Mouse (Mus musculus) stomach, postnatal 0 days (tissue): ENCODE measurements at regions not wholly inside any gene's neighbourhood (a gene's known extent, or its start where the extent isn't known, plus 50 kb on each side); places are given as distances from the start of the nearest gene placed in this dataset.

Experiments
- ATAC-seq: fragments of 200-750 bp; cut with Nextera tagmentation; 2 replicates; pipeline ENCODE4 v1.8.0; 2017; ENCODE audit not compliant: low FRiP score, low TSS enrichment
- DNase-seq: peaks from one replicate; pipeline ENCODE4 v3.0.0-alpha.2; 2016; ENCODE audit warnings: low spot score
- H3K27ac ChIP-seq: fragments of 300-500 bp; sonication (generic); replicated peaks from 2 replicates; pipeline ENCODE4 v1.5.1; 2014; ENCODE audit warnings: mild to moderate bottlenecking, control low read depth
- H3K27me3 ChIP-seq: fragments of 300-500 bp; sonication (generic); 2 replicates; pipeline ENCODE4 v1.6.1; 2014; ENCODE audit warnings: low read length; ENCODE audit not compliant: control insufficient read depth, insufficient read depth
- H3K36me3 ChIP-seq: fragments of 300-500 bp; sonication (generic); 2 replicates; pipeline ENCODE4 v1.6.1; 2014; ENCODE audit warnings: low read length, mixed read lengths; ENCODE audit not compliant: control insufficient read depth, insufficient read depth
- H3K4me1 ChIP-seq: fragments of 300-500 bp; sonication (generic); replicated peaks from 2 replicates; pipeline ENCODE4 v1.6.1; 2014; ENCODE audit warnings: antibody characterized with exemption; ENCODE audit not compliant: control insufficient read depth, insufficient read depth
- H3K4me2 ChIP-seq: fragments of 300-500 bp; sonication (generic); replicated peaks from 2 replicates; pipeline ENCODE4 v1.6.1; 2014; ENCODE audit warnings: low read depth, mild to moderate bottlenecking, control low read depth, moderate library complexity
- H3K4me3 ChIP-seq: fragments of 300-500 bp; sonication (generic); 2 replicates; pipeline ENCODE4 v1.5.1; 2014; ENCODE audit warnings: low read depth, low read length, control low read depth
- H3K9ac ChIP-seq: fragments of 300-500 bp; sonication (generic); 2 replicates; pipeline ENCODE4 v1.6.1; 2014; ENCODE audit warnings: mild to moderate bottlenecking, low read length, control low read depth, mixed read lengths
- H3K9me3 ChIP-seq: fragments of 300-500 bp; sonication (generic); 2 replicates; pipeline ENCODE4 v1.6.1; 2016; ENCODE audit warnings: low read length; ENCODE audit not compliant: control insufficient read depth
- CTCF ChIP-seq: IDR thresholded peaks from 2 replicates; pipeline ENCODE4 v1.5.1; 2016; ENCODE audit warnings: antibody characterized with exemption, low read depth, mild to moderate bottlenecking, moderate library complexity
- EP300 ChIP-seq: optimal IDR thresholded peaks from 2 replicates; pipeline ENCODE3; 2016; ENCODE audit warnings: antibody characterized with exemption
- WGBS: fragments of 180-500 bp; shearing (Covaris S2); extraction: QIAGEN DNeasy Blood & Tissue Kit; methylation state at CpG from one replicate; pipeline ENCODE4 v1.1.7; 2014; 5-methylcytosine and 5-hydroxymethylcytosine counted together

GRCm38 (mm10) chr2:47184067-47184802 lies 1629.7 kb upstream of the Acvr2a start:
- WGBS: 68% methylated on average over 2 of the region's 2 CpGs
- no peaks in the 10 kb centered on the region for H3K27me3 ChIP-seq

More at GRCm38 (mm10) chr2:47184067-47184802, 1629.7 kb upstream of the Acvr2a start:
- Histone ChIP-seq H3K9me3 (no peaks in the 10 kb centered on the region), H3K9ac (no peak overlapping the region), H3K36me3 (no peaks in the 10 kb centered on the region), H3K27ac (no peak overlapping the region), H3K4me1 (no peaks in the 10 kb centered on the region), H3K4me2 (no peak overlapping the region), H3K4me3 (no peak overlapping the region)
- ATAC-seq: no peak
- DNase-seq: no peak
- no peak for TF ChIP-seq CTCF
- no peak for TF ChIP-seq EP300
